Mouse (Mus musculus) embryo, embryonic 11.5 days (tissue): ENCODE measurements around the gene Prim2.

Experiments used
- DNase-seq: peaks from one replicate; pipeline ENCODE4 v3.0.0-alpha.2; 2012; ENCODE audit warnings: low read depth, low spot score

Gene Prim2

GRCm38 (mm10) chr1:33604087-33604699, 65.4 kb downstream of the Prim2 start:
- DNase-seq = no peak

- DNase-seq = no peak
Observed at GRCm38 (mm10) chr1:33599698-33600097, 69.9 kb downstream of the Prim2 start.

GRCm38 (mm10) chr1:33599019-33599667, 70.5 kb downstream of the Prim2 start:
- no peak for DNase-seq

GRCm38 (mm10) chr1:33597043-33597442, 72.6 kb downstream of the Prim2 start:
- DNase-seq = no peak

- no peak for DNase-seq
Observed at GRCm38 (mm10) chr1:33595936-33596335, 73.7 kb downstream of the Prim2 start.

GRCm38 (mm10) chr1:33594966-33595365, 74.6 kb downstream of the Prim2 start:
- DNase-seq = no peak

GRCm38 (mm10) chr1:33593718-33594388, 75.7 kb downstream of the Prim2 start:
- DNase-seq = no peak

GRCm38 (mm10) chr1:33591997-33592608, 77.5 kb downstream of the Prim2 start:
- no peak for DNase-seq

GRCm38 (mm10) chr1:33590556-33591411, 78.8 kb downstream of the Prim2 start:
- no peak for DNase-seq

GRCm38 (mm10) chr1:33589531-33589930, 80.1 kb downstream of the Prim2 start:
- no peak for DNase-seq

GRCm38 (mm10) chr1:33588557-33588956, 81.0 kb downstream of the Prim2 start:
- no peak for DNase-seq

- no peak for DNase-seq
Observed at GRCm38 (mm10) chr1:33584590-33584978, 85.0 kb downstream of the Prim2 start.

GRCm38 (mm10) chr1:33583817-33584589, 85.6 kb downstream of the Prim2 start:
- DNase-seq = no peak

- DNase-seq = no peak
Observed at GRCm38 (mm10) chr1:33578593-33578992, 91.0 kb downstream of the Prim2 start.

- no peak for DNase-seq
Observed at GRCm38 (mm10) chr1:33574459-33574858, 95.1 kb downstream of the Prim2 start.

- no peak for DNase-seq
Observed at GRCm38 (mm10) chr1:33565764-33566401, 103.7 kb downstream of the Prim2 start.

- DNase-seq = no peak
Observed at GRCm38 (mm10) chr1:33564032-33564431, 105.6 kb downstream of the Prim2 start.

GRCm38 (mm10) chr1:33563611-33564010, 106.0 kb downstream of the Prim2 start:
- no peak for DNase-seq

GRCm38 (mm10) chr1:33556638-33557037, 113.0 kb downstream of the Prim2 start:
- no peak for DNase-seq

- DNase-seq = no peak
Observed at GRCm38 (mm10) chr1:33555626-33556025, 114.0 kb downstream of the Prim2 start.
